9 mouse cellular contexts compared by ENCODE assay signal in the genomic region with DNA sequence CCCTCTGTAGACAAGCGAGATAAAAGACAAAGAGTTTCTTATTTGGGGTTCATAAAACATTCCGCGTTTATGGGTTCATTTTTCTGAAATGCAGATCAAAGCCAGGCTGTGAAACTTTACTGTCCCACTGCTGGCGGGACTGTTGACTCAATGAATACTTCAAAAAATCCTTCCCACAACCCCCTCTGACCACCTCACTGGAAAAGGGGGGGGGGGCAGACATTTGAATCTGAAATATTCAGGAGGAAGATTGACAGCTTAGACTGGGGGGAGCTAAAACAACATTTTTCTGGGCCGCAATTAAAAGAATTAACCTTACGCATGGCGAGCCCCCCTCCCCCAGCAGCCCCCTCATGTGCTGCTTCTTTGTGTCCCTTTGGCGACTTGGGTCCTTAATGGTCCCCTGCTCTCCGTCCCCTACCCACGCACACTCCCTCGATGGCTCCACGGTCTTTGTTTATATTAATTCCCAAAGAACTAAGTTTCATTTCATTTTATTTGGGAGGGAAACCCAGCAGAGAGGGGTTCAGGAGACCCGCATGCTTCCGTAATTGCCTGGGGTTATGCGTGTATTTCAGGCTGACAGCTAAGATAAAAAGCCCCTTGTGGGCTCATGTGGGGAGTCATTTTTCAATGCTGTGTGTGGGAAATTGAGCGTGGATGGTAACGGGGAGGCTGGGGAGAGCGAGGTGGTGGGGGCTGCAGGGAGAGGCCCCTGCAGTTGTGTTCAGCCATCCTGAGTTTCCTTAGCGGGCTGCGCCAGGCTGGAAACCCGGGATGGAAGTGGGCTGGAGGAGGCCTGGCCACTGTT. TPM values are rescaled to one million over a fixed set of nuclear protein-coding genes. Genes with fewer than 3 reads are reported as not detected.
DNase-seq lines count a peak whose midpoint lies in the region; ATAC-seq lines count a peak whose summit lies in the region.
"Had no signal": no experiment of that assay in that cellular context is flagged by ENCODE, and none has a peak within 500 bp of the region (broad histone marks: within the 10 kb centered on the region; RNA-seq: fewer than 3 reads in every experiment).

No protein-coding gene starts in this region.

- no peaks in the 10 kb centered on the region for H3K9me3 ChIP-seq in embryonic facial prominence, embryonic 11.5 days (replicated peaks; ENCODE audit: control insufficient read depth, low read length)
- no peaks in the 10 kb centered on the region for H3K9me3 ChIP-seq in hindbrain, embryonic 10.5 days
- no peaks in the 10 kb centered on the region for H3K9me3 ChIP-seq in neural tube, embryonic 11.5 days (ENCODE audit: control insufficient read depth, low read length)

- peak overlapping the region; percentile 73 for H3K27ac ChIP-seq in embryonic facial prominence, embryonic 11.5 days (replicated peaks; ENCODE audit: low read depth, low read length)
- peak overlapping the region; percentile 73 for H3K27ac ChIP-seq in hindbrain, embryonic 10.5 days
- H3K27ac ChIP-seq in neural tube, embryonic 11.5 days (ENCODE audit: low read depth, low read length) = no peak overlapping the region

- WGBS in embryonic facial prominence, embryonic 11.5 days = 26% methylated on average over 21 of the region's 21 CpGs
- WGBS in hindbrain, embryonic 10.5 days = 41% methylated on average over 21 of the region's 21 CpGs
- WGBS in neural tube, embryonic 11.5 days = 27% methylated on average over 21 of the region's 21 CpGs

- DNase-seq in kidney, postnatal 4 days = peak; percentile 54 to 63
- DNase-seq in kidney, adult 18-20 months = no peak
- peak; percentile 62 for DNase-seq in embryonic facial prominence, embryonic 11.5 days (ENCODE audit: low spot score)
- peak; percentile 22 for DNase-seq in hindbrain, embryonic 10.5 days (ENCODE audit: low spot score)
- DNase-seq in neural tube, embryonic 11.5 days (ENCODE audit: low spot score) = peak; percentile 67
- no peak for DNase-seq in adrenal gland, postnatal 25 days
- DNase-seq in adrenal gland, adult 2 months = no peak
- DNase-seq in spleen, adult 12 weeks (ENCODE audit: low spot score) = no peak
- DNase-seq: cerebellum, adult 9-10 months had no signal

- H3K9ac ChIP-seq in embryonic facial prominence, embryonic 11.5 days (replicated peaks; ENCODE audit: low read length) = no peak overlapping the region
- H3K9ac ChIP-seq in neural tube, embryonic 11.5 days (ENCODE audit: low read length) = no peak overlapping the region

- ATAC-seq in embryonic facial prominence, embryonic 11.5 days (replicated peaks; ENCODE audit: insufficient number of reproducible peaks, low FRiP score, low TSS enrichment, low read depth) = peak; percentile 67; the same call in 1 of the 2 replicates
- peak; percentile 69 for ATAC-seq in neural tube, embryonic 11.5 days (ENCODE audit: insufficient read depth, low FRiP score, low TSS enrichment)

- no peaks in the 10 kb centered on the region for H3K27me3 ChIP-seq in embryonic facial prominence, embryonic 11.5 days (ENCODE audit: control insufficient read depth, insufficient read depth, low read length)
- peaks cover 20% of the 10 kb centered on the region; the same call in 1 of the 2 replicates for H3K27me3 ChIP-seq in hindbrain, embryonic 10.5 days (ENCODE audit: insufficient read depth, poor library complexity, severe bottlenecking)
- H3K27me3 ChIP-seq in neural tube, embryonic 11.5 days (ENCODE audit: control insufficient read depth, insufficient read depth, low read length) = no peaks in the 10 kb centered on the region

- H3K4me3 ChIP-seq in embryonic facial prominence, embryonic 11.5 days (ENCODE audit: low read depth, low read length) = no peak overlapping the region
- H3K4me3 ChIP-seq in hindbrain, embryonic 10.5 days = peak overlapping the region; percentile 16; the same call in 1 of the 2 replicates
- H3K4me3 ChIP-seq in neural tube, embryonic 11.5 days (ENCODE audit: low read depth, low read length) = no peak overlapping the region

- H3K4me1 ChIP-seq in embryonic facial prominence, embryonic 11.5 days (ENCODE audit: control insufficient read depth, insufficient read depth, low read length) = no peaks in the 10 kb centered on the region; the same call in 1 of the 2 replicates
- H3K4me1 ChIP-seq in hindbrain, embryonic 10.5 days (replicated peaks) = peaks cover 37% of the 10 kb centered on the region
- H3K4me1 ChIP-seq in neural tube, embryonic 11.5 days (ENCODE audit: control insufficient read depth, insufficient read depth, low read length) = peaks cover 11% of the 10 kb centered on the region

- H3K4me2 ChIP-seq in embryonic facial prominence, embryonic 11.5 days (ENCODE audit: low read depth, low read length) = peak overlapping the region; percentile 7
- no peak overlapping the region for H3K4me2 ChIP-seq in neural tube, embryonic 11.5 days (ENCODE audit: low read depth)

- H3K36me3 ChIP-seq in embryonic facial prominence, embryonic 11.5 days (replicated peaks; ENCODE audit: control insufficient read depth, insufficient read depth, low read depth, low read length) = no peaks in the 10 kb centered on the region
- no peaks in the 10 kb centered on the region for H3K36me3 ChIP-seq in hindbrain, embryonic 10.5 days
- no peaks in the 10 kb centered on the region for H3K36me3 ChIP-seq in neural tube, embryonic 11.5 days (ENCODE audit: control insufficient read depth, insufficient read depth, low read length)

RNA-seq across cellular contexts. Expression of a gene that starts 52.9 kb away (rescaled TPM):
- 4.4 and 4.7 TPM in 2 replicates for polyA plus RNA-seq in embryonic facial prominence, embryonic 11.5 days (2014; fragmentation: Nextera tagmentation; extraction: Ambion mirVana)
- 1.6 and 3.5 TPM in 2 replicates for polyA plus RNA-seq in hindbrain, embryonic 10.5 days (2016; fragmentation: Nextera tagmentation; extraction: Ambion mirVana)
- 1.1 and 1.3 TPM in 2 replicates for polyA plus RNA-seq in neural tube, embryonic 11.5 days (2014; fragmentation: Nextera tagmentation; extraction: Ambion mirVana)
- 0.27 and 0.33 TPM in 2 replicates for total RNA-seq in adrenal gland, postnatal 25 days (2021)
- total RNA-seq in adrenal gland, adult 2 months (2021) = under 1 TPM; 0.09 to 0.38 TPM
- 0.62 and 0.66 TPM in 2 replicates for polyA plus RNA-seq in adrenal gland, adult 2 months (2012; rRNA removed)

Comparison
In these comparisons a context has a peak if more than half of its experiments do, and no peak if none do; other contexts are left out.
1. DNase-seq: peak in kidney, postnatal 4 days (2 of 2), embryonic facial prominence, embryonic 11.5 days (single experiment), hindbrain, embryonic 10.5 days (single experiment) and neural tube, embryonic 11.5 days (single experiment); none in kidney, adult 18-20 months (single experiment), adrenal gland, postnatal 25 days (single experiment), adrenal gland, adult 2 months (single experiment) and spleen, adult 12 weeks (single experiment).